Mouse (Mus musculus): ENCODE measurements around the gene Rnf183. TPM values are rescaled to one million over a fixed set of nuclear protein-coding genes. Genes with fewer than 3 reads are reported as not detected.
A peak's percentile ranks its signal among the peaks of the same experiment; 100 is the strongest.

The Rnf183 gene
- total RNA-seq, 1 experiment: 0.89 TPM

DNA sequence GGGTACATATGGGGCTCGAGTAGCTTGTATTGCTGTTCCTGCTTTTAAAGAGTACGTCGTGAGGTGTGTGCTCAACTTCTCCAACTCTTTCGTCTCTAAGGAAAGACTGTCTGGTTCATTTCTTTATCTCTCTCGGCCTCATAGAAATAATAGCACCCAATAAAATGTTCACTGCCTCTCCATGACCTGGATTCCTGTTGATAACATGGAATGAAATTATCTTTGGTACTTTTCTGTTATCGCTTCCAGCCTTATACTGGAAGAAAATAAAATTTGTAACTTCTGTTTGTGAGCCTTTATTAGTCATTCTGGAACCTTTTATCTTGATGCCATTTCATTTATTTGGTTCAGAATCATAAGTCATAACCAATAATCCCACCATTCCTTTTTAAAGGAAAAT, 51.8 kb downstream of the Rnf183 start:
- Histone ChIP-seq H3K27ac (ENCODE audit: insufficient read depth, low read depth, low read length, poor library complexity, severe bottlenecking) (no peak overlapping the region), H3K9ac (ENCODE audit: insufficient read depth, low read depth, low read length, poor library complexity, severe bottlenecking) (no peak overlapping the region), H3K9me3 (ENCODE audit: control insufficient read depth, insufficient read depth, low read depth, low read length) (no peaks in the 10 kb centered on the region), H3K4me3 (ENCODE audit: insufficient read depth in 1 of 2, low read depth in 1 of 2, low read length in 2 of 2, poor library complexity in 1 of 2, severe bottlenecking in 1 of 2) (no peak overlapping the region), H3K4me1 (ENCODE audit: control insufficient read depth in 2 of 2, insufficient read depth in 2 of 2, low read length in 2 of 2, poor library complexity in 1 of 2) (peaks cover 0 to 2% of the 10 kb centered on the region in 2 experiments; a peak in 1 of 4 replicates), H3K36me3 (ENCODE audit: control insufficient read depth, insufficient read depth, low read length, poor library complexity, severe bottlenecking) (peaks cover 7% of the 10 kb centered on the region)
- TF ChIP-seq HCFC1 (IDR thresholded peaks at IDR 0.05; ENCODE audit: borderline replicate concordance, insufficient read depth, low read length) (no peak), ZNF384 (IDR thresholded peaks at IDR 0.05; ENCODE audit: low read depth, low read length) (no peak), ZC3H11A (IDR thresholded peaks at IDR 0.05; ENCODE audit: borderline replicate concordance, low read depth, low read length) (no peak), CHD2 (IDR thresholded peaks at IDR 0.05; ENCODE audit: low read depth, low read length) (no peak)
- DNase-seq (ENCODE audit: low read depth, low spot score): no peak
- in situ Hi-C loops (cut with MboI; ENCODE audit: low sequenced_read_pairs in 2 of 2, unreplicated experiment in 2 of 2): no loop called here

DNA sequence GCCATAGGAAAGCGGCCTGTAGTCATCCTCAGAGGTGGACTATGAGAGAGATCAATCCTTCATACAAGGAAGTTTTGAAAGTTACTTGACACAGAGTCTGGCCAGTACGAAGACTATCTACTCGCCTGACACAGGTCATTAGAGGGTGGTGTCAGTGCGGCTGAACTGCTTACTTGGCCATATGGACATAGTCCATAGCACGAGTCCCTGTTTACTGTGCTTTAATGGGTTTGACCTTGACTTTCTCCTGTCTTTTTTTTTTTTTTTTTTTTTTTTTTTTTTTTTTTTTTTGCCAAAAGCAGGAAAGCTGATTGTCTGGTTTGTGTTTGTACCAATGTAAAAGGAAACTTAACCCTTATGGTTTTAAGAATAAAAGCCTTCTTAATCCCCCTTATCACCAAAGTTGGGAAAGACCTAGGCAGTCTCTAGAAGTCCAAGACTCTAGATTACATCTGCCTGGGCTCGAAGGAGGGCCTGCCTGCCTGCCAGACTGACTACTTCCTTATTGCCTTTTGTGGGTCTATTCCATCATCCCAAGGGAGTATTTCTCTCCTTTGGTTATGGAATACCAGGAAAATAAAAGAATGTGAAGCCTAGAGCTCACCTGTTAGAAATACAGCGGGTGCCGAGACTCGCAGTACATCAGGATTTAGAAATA, 55.2 kb downstream of the Rnf183 start:
- 0 out of 4 replicates have a peak, but pooled peaks cover 0 to 2% of the 10 kb centered on the region in 2 experiments for H3K4me1 ChIP-seq (ENCODE audit: control insufficient read depth in 2 of 2, insufficient read depth in 2 of 2, low read length in 2 of 2, poor library complexity in 1 of 2)
- H3K36me3 ChIP-seq (ENCODE audit: control insufficient read depth, insufficient read depth, low read length, poor library complexity, severe bottlenecking): no peaks in the 10 kb centered on the region
- no peaks in the 10 kb centered on the region for H3K9me3 ChIP-seq (ENCODE audit: control insufficient read depth, insufficient read depth, low read depth, low read length)
- in situ Hi-C loops (cut with MboI; ENCODE audit: low sequenced_read_pairs in 2 of 2, unreplicated experiment in 2 of 2): no loop called here
- DNase-seq (ENCODE audit: low read depth, low spot score): no peak
- TF ChIP-seq ZNF384 (IDR thresholded peaks at IDR 0.05; ENCODE audit: low read depth, low read length) (peak; percentile 95), HCFC1 (IDR thresholded peaks at IDR 0.05; ENCODE audit: borderline replicate concordance, insufficient read depth, low read length) (no peak)
- no peak overlapping the region for H3K4me3 ChIP-seq (ENCODE audit: insufficient read depth in 1 of 2, low read depth in 1 of 2, low read length in 2 of 2, poor library complexity in 1 of 2, severe bottlenecking in 1 of 2)
- H3K9ac ChIP-seq (ENCODE audit: insufficient read depth, low read depth, low read length, poor library complexity, severe bottlenecking): no peak overlapping the region
- H3K27ac ChIP-seq (ENCODE audit: insufficient read depth, low read depth, low read length, poor library complexity, severe bottlenecking): no peak overlapping the region

Other genes with a start within 250 kb of the Rnf183 start
- gene Zfp37, start 204.2 kb downstream of the Rnf183 start, total RNA-seq (2012; rRNA removed): 6.2 and 7.2 TPM in 2 replicates
- gene Slc31a2, start 172.7 kb downstream of the Rnf183 start, total RNA-seq (2012; rRNA removed): 16.5 and 23.0 TPM in 2 replicates
- gene Fkbp15, start 74.7 kb downstream of the Rnf183 start, total RNA-seq (2012; rRNA removed): 20.3 and 20.7 TPM in 2 replicates
- gene Slc31a1, start 74.5 kb downstream of the Rnf183 start, total RNA-seq (2012; rRNA removed): 27.9 and 30.7 TPM in 2 replicates
- 39.0 and 69.1 TPM in 2 replicates for gene Cdc26, start 26.6 kb downstream of the Rnf183 start, total RNA-seq (2012; rRNA removed)
- gene Prpf4, start 26.5 kb downstream of the Rnf183 start, total RNA-seq (2012; rRNA removed): 27.6 and 32.6 TPM in 2 replicates
- 9.3 and 20.1 TPM in 2 replicates for gene Wdr31, start 35.6 kb upstream of the Rnf183 start, total RNA-seq (2012; rRNA removed)
- 8.9 and 12.9 TPM in 2 replicates for gene Bspry, start 44.8 kb upstream of the Rnf183 start, total RNA-seq (2012; rRNA removed)
- gene Hdhd3, start 68.2 kb upstream of the Rnf183 start, total RNA-seq (2012; rRNA removed): 0.62 and 1.2 TPM in 2 replicates
- 26.3 and 27.9 TPM in 2 replicates for gene Alad, start 84.7 kb upstream of the Rnf183 start, total RNA-seq (2012; rRNA removed)
- gene Pole3, start 89.8 kb upstream of the Rnf183 start, total RNA-seq (2012; rRNA removed): 23.5 and 32.1 TPM in 2 replicates
- gene 4933430I17Rik, start 90.1 kb upstream of the Rnf183 start, total RNA-seq (2012; rRNA removed): 0.27 and 0.32 TPM in 2 replicates
- 7.1 and 10.0 TPM in 2 replicates for gene Rgs3, start 124.6 kb upstream of the Rnf183 start, total RNA-seq (2012; rRNA removed)

All from ES-E14 (cell line).